Mouse (Mus musculus) stomach, postnatal 0 days (tissue): ENCODE data around the gene Nt5c1a.

Source experiments
- CTCF ChIP-seq: IDR thresholded peaks from 2 replicates; pipeline ENCODE4 v1.5.1; 2016; ENCODE audit warnings: antibody characterized with exemption, low read depth, mild to moderate bottlenecking, moderate library complexity
- EP300 ChIP-seq: optimal IDR thresholded peaks from 2 replicates; pipeline ENCODE3; 2016; ENCODE audit warnings: antibody characterized with exemption

GRCm38 (mm10) chr4:123236431-123237031, 35.2 kb downstream of the Nt5c1a start:
- TF ChIP-seq CTCF, result no peak
- TF ChIP-seq EP300, result no peak
